Mouse (Mus musculus) midbrain, embryonic 11.5 days (tissue): ENCODE measurements at regions not wholly inside any gene's neighbourhood (a gene's known extent, or its start where the extent isn't known, plus 50 kb on each side); places are given as distances from the start of the nearest gene placed in this dataset.
"Not testable (repeated sequence)": the region's sequence is repeated elsewhere in the genome, so short reads cannot be mapped to it uniquely, and the experiment has no call there.

Source experiments
- ATAC-seq: fragments of 200-750 bp; cut with Nextera tagmentation; 2 replicates; pipeline ENCODE4 v1.8.0; 2017; ENCODE audit warnings: moderate TSS enrichment, moderate library complexity; ENCODE audit not compliant: low FRiP score
- DNase-seq: peaks from one replicate; pipeline ENCODE4 v3.0.0; 2015; ENCODE audit warnings: low spot score; ENCODE audit errors: missing footprints
- H3K27ac ChIP-seq: fragments of 300-500 bp; sonication (generic); 2 replicates; pipeline ENCODE4 v1.5.1; 2014; ENCODE audit warnings: low read depth, low read length
- H3K27me3 ChIP-seq: fragments of 300-500 bp; sonication (generic); 2 replicates; pipeline ENCODE4 v1.6.1; 2014; ENCODE audit warnings: mild to moderate bottlenecking, low read length, moderate library complexity, mixed read lengths; ENCODE audit not compliant: control insufficient read depth, insufficient read depth
- H3K36me3 ChIP-seq: fragments of 300-500 bp; sonication (generic); 2 replicates; pipeline ENCODE4 v1.6.1; 2014; ENCODE audit warnings: mild to moderate bottlenecking, low read length, moderate library complexity, mixed read lengths; ENCODE audit not compliant: control insufficient read depth, insufficient read depth
- H3K4me1 ChIP-seq: fragments of 300-500 bp; sonication (generic); 2 replicates; pipeline ENCODE4 v1.6.1; 2014; ENCODE audit warnings: low read length; ENCODE audit not compliant: control insufficient read depth, insufficient read depth
- H3K4me2 ChIP-seq: fragments of 300-500 bp; sonication (generic); 2 replicates; pipeline ENCODE4 v1.6.1; 2014; ENCODE audit warnings: mild to moderate bottlenecking, moderate library complexity
- H3K4me3 ChIP-seq: fragments of 300-500 bp; sonication (generic); 2 replicates; pipeline ENCODE4 v1.5.1; 2014; ENCODE audit warnings: low read depth, low read length
- H3K9ac ChIP-seq: fragments of 300-500 bp; sonication (generic); 2 replicates; pipeline ENCODE4 v1.6.1; 2014; ENCODE audit warnings: low read length
- H3K9me3 ChIP-seq: fragments of 300-500 bp; sonication (generic); 2 replicates; pipeline ENCODE4 v1.6.1; 2016; ENCODE audit warnings: low read length; ENCODE audit not compliant: control insufficient read depth
- WGBS: fragments of 180-500 bp; shearing (Covaris S2); extraction: QIAGEN DNeasy Blood & Tissue Kit; methylation state at CpG from one replicate; pipeline ENCODE4 v1.1.7; 2014; 5-methylcytosine and 5-hydroxymethylcytosine counted together

DNA sequence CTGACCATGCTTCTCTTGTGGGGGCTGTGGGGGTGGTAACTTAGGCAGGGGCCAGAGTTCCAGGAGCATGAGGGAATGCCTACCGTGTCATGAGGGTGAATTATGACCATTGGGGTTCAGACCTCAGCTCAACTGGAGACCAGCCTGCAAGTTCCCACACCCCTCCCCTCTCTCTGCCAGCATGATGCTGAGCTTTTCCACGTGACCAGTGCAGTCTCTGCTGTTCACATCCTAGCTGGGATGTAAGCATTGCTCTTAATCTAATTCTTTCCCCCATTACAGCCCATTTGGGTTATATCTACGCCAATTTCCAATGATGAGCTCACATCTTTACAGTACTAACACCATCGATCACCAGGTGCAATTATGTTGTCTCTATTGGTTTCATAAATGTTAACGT is 120.6 kb upstream of the Kctd3 start:
- not testable (repeated sequence) for H3K9ac ChIP-seq, H3K4me3 ChIP-seq, H3K27ac ChIP-seq, H3K4me1 ChIP-seq, H3K9me3 ChIP-seq, H3K27me3 ChIP-seq, DNase-seq, H3K4me2 ChIP-seq, H3K36me3 ChIP-seq
- WGBS = 59% methylated on average over 5 of the region's 5 CpGs
- ATAC-seq = peak; percentile 75

GRCm38 (mm10) chr1:189127367-189127766 is 119.7 kb upstream of the Kctd3 start:
- Histone ChIP-seq H3K4me1 (peaks cover 5% of the 10 kb centered on the region), H3K27me3 (no peaks in the 10 kb centered on the region), H3K36me3 (no peaks in the 10 kb centered on the region), H3K4me2 (no peak overlapping the region), H3K4me3 (no peak overlapping the region), H3K9me3 (no peaks in the 10 kb centered on the region), H3K27ac (no peak overlapping the region), H3K9ac (peak overlapping the region; percentile 24; the same call in 1 of the 2 replicates)
- WGBS = 20% methylated on average over 5 of the region's 5 CpGs
- ATAC-seq (peak; percentile 75), DNase-seq (peak; percentile 90)

- Histone ChIP-seq H3K27ac (no peak overlapping the region), H3K4me2 (no peak overlapping the region), H3K4me1 (no peaks in the 10 kb centered on the region), H3K9ac (no peak overlapping the region), H3K27me3 (no peaks in the 10 kb centered on the region), H3K9me3 (no peaks in the 10 kb centered on the region), H3K36me3 (no peaks in the 10 kb centered on the region), H3K4me3 (no peak overlapping the region)
- DNase-seq = no peak
- ATAC-seq = no peak
- 95% methylated on average over 6 of the region's 6 CpGs for WGBS
These were observed 112.5 kb upstream of the Kctd3 start for GRCm38 (mm10) chr1:189119941-189120735.

- H3K4me1 ChIP-seq, H3K9ac ChIP-seq, DNase-seq, H3K4me2 ChIP-seq, H3K9me3 ChIP-seq, H3K36me3 ChIP-seq, H3K27ac ChIP-seq, H3K4me3 ChIP-seq, ATAC-seq, H3K27me3 ChIP-seq: not testable (repeated sequence)
- WGBS = 88% methylated on average over 1 of the region's 1 CpGs
These were observed 111.4 kb upstream of the Kctd3 start for GRCm38 (mm10) chr1:189119005-189119404.

DNA sequence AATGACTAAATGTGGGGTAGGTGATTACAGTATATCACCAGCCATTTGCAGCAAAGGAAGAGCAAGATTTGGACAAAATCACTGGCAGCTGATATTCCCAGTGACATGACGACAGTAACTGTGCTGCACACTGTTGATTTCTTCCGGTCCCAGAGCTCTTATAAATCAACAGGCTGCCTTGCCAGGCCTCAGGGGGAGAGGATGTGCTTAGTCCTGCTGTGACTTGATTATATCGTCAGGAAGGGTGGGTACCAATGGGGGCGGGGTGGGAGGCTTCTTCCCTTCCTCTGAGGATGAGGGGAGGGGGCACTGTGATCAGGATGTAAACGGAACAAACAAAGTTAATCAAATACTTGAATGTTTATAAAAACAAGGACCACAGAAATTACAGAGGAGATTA is 110.9 kb upstream of the Kctd3 start:
- no peak overlapping the region for H3K4me2 ChIP-seq
- no peaks in the 10 kb centered on the region for H3K27me3 ChIP-seq
- 57% methylated on average over 5 of the region's 5 CpGs for WGBS
- H3K36me3 ChIP-seq = no peaks in the 10 kb centered on the region
- no peak overlapping the region for H3K4me3 ChIP-seq
- no peaks in the 10 kb centered on the region for H3K4me1 ChIP-seq
- DNase-seq = no peak
- H3K9ac ChIP-seq = no peak overlapping the region
- no peak overlapping the region for H3K27ac ChIP-seq
- H3K9me3 ChIP-seq = no peaks in the 10 kb centered on the region
- no peak for ATAC-seq

DNA sequence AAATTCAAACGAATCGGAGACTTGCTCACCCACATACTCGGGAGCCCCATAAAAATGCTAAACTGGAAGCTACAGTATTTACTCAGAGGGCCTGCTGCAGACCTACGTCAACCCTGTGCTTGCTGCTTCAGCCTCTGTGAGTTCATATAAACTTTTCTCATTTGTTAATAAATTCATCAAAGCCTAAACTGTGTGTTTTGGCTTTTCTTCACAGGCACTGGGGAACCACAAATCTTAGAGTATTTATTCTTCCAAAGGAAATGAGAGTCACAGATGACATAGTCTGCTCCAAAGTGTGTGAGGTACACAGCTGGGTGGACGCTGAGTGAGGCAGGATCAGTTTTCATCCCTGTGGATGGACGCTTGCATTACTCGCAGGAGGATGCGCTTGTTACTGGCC is 108.3 kb upstream of the Kctd3 start:
- ATAC-seq = no peak
- H3K4me1 ChIP-seq = no peaks in the 10 kb centered on the region
- no peaks in the 10 kb centered on the region for H3K27me3 ChIP-seq
- DNase-seq = no peak
- H3K36me3 ChIP-seq = no peaks in the 10 kb centered on the region
- H3K27ac ChIP-seq = no peak overlapping the region
- H3K4me2 ChIP-seq = no peak overlapping the region
- no peaks in the 10 kb centered on the region for H3K9me3 ChIP-seq
- WGBS = 87% methylated on average over 8 of the region's 8 CpGs
- no peak overlapping the region for H3K9ac ChIP-seq
- H3K4me3 ChIP-seq = no peak overlapping the region

- H3K4me1 ChIP-seq = no peaks in the 10 kb centered on the region
- no peaks in the 10 kb centered on the region for H3K27me3 ChIP-seq
- H3K4me3 ChIP-seq = no peak overlapping the region
- H3K36me3 ChIP-seq = no peaks in the 10 kb centered on the region
- 88% methylated on average over 1 of the region's 1 CpGs for WGBS
- H3K4me2 ChIP-seq = no peak overlapping the region
- no peak overlapping the region for H3K27ac ChIP-seq
- H3K9me3 ChIP-seq = no peaks in the 10 kb centered on the region
- H3K9ac ChIP-seq = no peak overlapping the region
- ATAC-seq = no peak
- DNase-seq = no peak
These were observed 107.6 kb upstream of the Kctd3 start for GRCm38 (mm10) chr1:189115279-189115678.

DNA sequence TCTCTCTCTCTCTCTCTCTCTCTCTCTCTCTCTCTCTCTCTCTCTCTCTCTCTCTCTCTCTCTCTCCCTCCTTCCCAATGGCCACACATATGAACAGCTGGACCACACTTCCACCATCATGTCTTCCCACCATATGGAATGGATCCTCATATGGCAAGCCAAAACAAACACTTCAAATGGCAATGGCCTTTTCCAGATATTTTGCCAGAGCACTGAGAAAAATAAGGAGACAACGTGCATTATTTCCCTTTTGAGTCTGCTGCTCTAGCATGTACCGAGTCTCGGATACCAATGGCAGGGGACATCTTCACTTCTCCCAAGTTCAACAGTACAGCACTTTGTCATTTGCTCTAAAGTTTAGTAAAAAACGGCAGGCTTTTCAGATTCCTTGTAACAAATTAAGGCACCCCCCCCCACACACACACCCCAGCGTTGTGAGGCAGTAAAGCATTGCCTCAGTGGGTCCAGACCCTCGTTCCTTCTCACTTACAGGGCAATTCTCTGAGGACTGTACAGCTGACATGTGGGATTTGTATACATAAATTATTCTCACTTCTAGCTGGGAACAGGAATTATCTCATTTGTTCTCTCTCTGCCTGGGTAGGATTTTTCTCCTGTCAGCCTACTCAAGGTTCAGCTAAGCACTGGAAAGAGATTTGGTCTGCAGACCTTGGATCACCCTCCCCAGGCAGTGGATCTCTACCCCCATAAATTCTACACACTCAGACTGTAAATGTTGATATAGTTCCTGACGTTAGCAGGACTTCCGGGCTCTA is 100.8 kb upstream of the Kctd3 start:
- peaks cover 3% of the 10 kb centered on the region; the same call in 1 of the 2 replicates for H3K4me1 ChIP-seq
- no peak overlapping the region for H3K4me3 ChIP-seq
- no peak for ATAC-seq
- H3K36me3 ChIP-seq = no peaks in the 10 kb centered on the region
- DNase-seq = no peak
- H3K9ac ChIP-seq = no peak overlapping the region
- WGBS = 83% methylated on average over 8 of the region's 8 CpGs
- H3K9me3 ChIP-seq = no peaks in the 10 kb centered on the region
- no peak overlapping the region for H3K27ac ChIP-seq
- H3K27me3 ChIP-seq = no peaks in the 10 kb centered on the region
- no peak overlapping the region for H3K4me2 ChIP-seq

DNA sequence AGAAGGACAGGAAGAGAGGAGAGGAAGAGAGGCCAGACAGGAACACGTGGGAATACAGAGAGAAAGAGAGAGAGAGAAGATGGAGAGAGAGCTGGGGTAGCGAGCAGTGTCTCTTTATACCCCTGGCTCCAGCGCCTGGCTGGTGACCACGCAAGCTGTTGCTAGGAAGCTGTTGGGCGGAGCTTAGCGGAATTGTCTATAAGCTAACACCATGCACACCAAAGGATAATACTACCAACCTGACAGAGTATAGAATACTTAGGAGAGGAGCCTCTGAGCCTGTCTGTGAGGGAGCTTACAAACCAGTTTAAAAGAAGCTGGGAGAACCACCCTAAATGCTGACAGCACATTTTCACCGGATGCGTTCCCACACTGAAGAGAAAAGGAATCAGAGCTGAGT is 100.2 kb upstream of the Kctd3 start:
- Histone ChIP-seq H3K27ac (no peak overlapping the region), H3K4me2 (no peak overlapping the region), H3K9me3 (no peaks in the 10 kb centered on the region), H3K36me3 (no peaks in the 10 kb centered on the region), H3K27me3 (no peaks in the 10 kb centered on the region), H3K4me3 (no peak overlapping the region), H3K9ac (0 out of 2 replicates have a peak overlapping the region, but pooled peaks have one; percentile 6), H3K4me1 (peaks cover 3% of the 10 kb centered on the region; the same call in 1 of the 2 replicates)
- DNase-seq (no peak), ATAC-seq (peak; percentile 61; the same call in 1 of the 2 replicates)
- 56% methylated on average over 8 of the region's 8 CpGs for WGBS
